Mouse (Mus musculus) lung, embryonic 14.5 days (tissue): Measurements from ENCODE around the gene P2rx7. TPM values are rescaled to one million over a fixed set of nuclear protein-coding genes. Genes with fewer than 3 reads are reported as not detected.
"Not testable (repeated sequence)": the region's sequence is repeated elsewhere in the genome, so short reads cannot be mapped to it uniquely, and the experiment has no call there.

ENCODE experiments used
- ATAC-seq: fragments of 200-750 bp; cut with Nextera tagmentation; 2 replicates; pipeline ENCODE4 v1.8.0; 2017; ENCODE audit warnings: mild to moderate bottlenecking, moderate TSS enrichment, moderate library complexity; ENCODE audit not compliant: insufficient read depth
- DNase-seq: peaks from one replicate; pipeline ENCODE4 v3.0.0-alpha.2; 2015
- H3K27ac ChIP-seq: fragments of 300-500 bp; sonication (generic); 2 replicates; pipeline ENCODE4 v1.5.1; 2014; ENCODE audit warnings: low read depth, mild to moderate bottlenecking, moderate library complexity
- H3K27me3 ChIP-seq: fragments of 300-500 bp; sonication (generic); 2 replicates; pipeline ENCODE4 v1.6.1; 2014; ENCODE audit warnings: low read length, control low read depth; ENCODE audit not compliant: insufficient read depth
- H3K36me3 ChIP-seq: fragments of 300-500 bp; sonication (generic); 2 replicates; pipeline ENCODE4 v1.6.1; 2014; ENCODE audit warnings: control low read depth; ENCODE audit not compliant: insufficient read depth
- H3K4me1 ChIP-seq: fragments of 300-500 bp; sonication (generic); 2 replicates; pipeline ENCODE4 v1.6.1; 2014; ENCODE audit warnings: antibody characterized with exemption, control low read depth; ENCODE audit not compliant: insufficient read depth
- H3K4me2 ChIP-seq: fragments of 300-500 bp; sonication (generic); 2 replicates; pipeline ENCODE4 v1.6.1; 2014; ENCODE audit warnings: mild to moderate bottlenecking
- H3K4me3 ChIP-seq: fragments of 300-500 bp; sonication (generic); 2 replicates; pipeline ENCODE4 v1.5.1; 2014; ENCODE audit warnings: low read depth, low read length
- H3K9ac ChIP-seq: fragments of 300-500 bp; sonication (generic); 2 replicates; pipeline ENCODE4 v1.6.1; 2014
- H3K9me3 ChIP-seq: fragments of 300-500 bp; sonication (generic); 2 replicates; pipeline ENCODE4 v1.6.1; 2016; ENCODE audit warnings: low read depth, low read length, control low read depth
- CTCF ChIP-seq: IDR thresholded peaks from 2 replicates; pipeline ENCODE4 v1.5.1; 2016; ENCODE audit warnings: antibody characterized with exemption, low read depth
- WGBS: fragments of 180-500 bp; shearing (Covaris S2); extraction: QIAGEN DNeasy Blood & Tissue Kit; methylation state at CpG from one replicate; pipeline ENCODE4 v1.1.7; 2014; 5-methylcytosine and 5-hydroxymethylcytosine counted together
- polyA plus RNA-seq: library from polyadenylated mRNA; unstranded; fragments of >200 nt; fragmentation: Nextera tagmentation; extraction: Ambion mirVana; gene quantifications from 2 replicates; pipeline ENCODE4 v1.2.1, GENCODE M21; 2014

Gene P2rx7
- polyA plus RNA-seq, 1 experiment from 2014 or later: 2.7 TPM

- not testable (repeated sequence) for H3K4me1 ChIP-seq, H3K36me3 ChIP-seq, H3K4me2 ChIP-seq, H3K9me3 ChIP-seq, H3K27ac ChIP-seq, H3K27me3 ChIP-seq, H3K4me3 ChIP-seq, H3K9ac ChIP-seq, DNase-seq, ATAC-seq
- 0 out of 2 replicates have a peak, but pooled peaks have one; percentile 6 for TF ChIP-seq CTCF
- 68% methylated on average over 7 of the region's 7 CpGs for WGBS
Observed at GRCm38 (mm10) chr5:122671641-122672040, 27.9 kb downstream of the P2rx7 start.

GRCm38 (mm10) chr5:122672298-122672697, 28.6 kb downstream of the P2rx7 start:
- no peaks in the 10 kb centered on the region for H3K36me3 ChIP-seq
- no peak overlapping the region for H3K9ac ChIP-seq
- no peak overlapping the region for H3K4me3 ChIP-seq
- ATAC-seq (no peak), DNase-seq (no peak)
- H3K27ac ChIP-seq: no peak overlapping the region
- H3K4me1 ChIP-seq: no peaks in the 10 kb centered on the region
- no peak for TF ChIP-seq CTCF
- 88% methylated on average over 5 of the region's 5 CpGs for WGBS
- H3K4me2 ChIP-seq: no peak overlapping the region
- H3K27me3 ChIP-seq: no peaks in the 10 kb centered on the region
- H3K9me3 ChIP-seq: no peaks in the 10 kb centered on the region

- no peak overlapping the region for H3K4me3 ChIP-seq
- H3K4me2 ChIP-seq: no peak overlapping the region
- H3K9ac ChIP-seq: no peak overlapping the region
- H3K9me3 ChIP-seq: no peaks in the 10 kb centered on the region
- ATAC-seq (no peak), DNase-seq (no peak)
- no peak overlapping the region for H3K27ac ChIP-seq
- no peaks in the 10 kb centered on the region for H3K36me3 ChIP-seq
- TF ChIP-seq CTCF: no peak
- 55% methylated on average over 8 of the region's 8 CpGs for WGBS
- H3K4me1 ChIP-seq: no peaks in the 10 kb centered on the region
- no peaks in the 10 kb centered on the region for H3K27me3 ChIP-seq
Observed at GRCm38 (mm10) chr5:122676002-122676401, 32.3 kb downstream of the P2rx7 start.

GRCm38 (mm10) chr5:122677983-122678382, 34.3 kb downstream of the P2rx7 start:
- Histone ChIP-seq H3K4me1 (no peaks in the 10 kb centered on the region), H3K4me3 (no peak overlapping the region), H3K9me3 (no peaks in the 10 kb centered on the region), H3K36me3 (no peaks in the 10 kb centered on the region), H3K27ac (no peak overlapping the region), H3K4me2 (no peak overlapping the region), H3K27me3 (no peaks in the 10 kb centered on the region), H3K9ac (no peak overlapping the region)
- WGBS: 81% methylated on average over 9 of the region's 9 CpGs
- DNase-seq: no peak
- no peak for ATAC-seq
- no peak for TF ChIP-seq CTCF

GRCm38 (mm10) chr5:122679881-122680280, 36.2 kb downstream of the P2rx7 start:
- 85% methylated on average over 8 of the region's 8 CpGs for WGBS
- no peak for TF ChIP-seq CTCF
- Histone ChIP-seq H3K4me2 (no peak overlapping the region), H3K27me3 (no peaks in the 10 kb centered on the region), H3K27ac (no peak overlapping the region), H3K4me1 (no peaks in the 10 kb centered on the region), H3K36me3 (no peaks in the 10 kb centered on the region), H3K4me3 (no peak overlapping the region), H3K9ac (no peak overlapping the region), H3K9me3 (no peaks in the 10 kb centered on the region)
- no peak for DNase-seq
- no peak for ATAC-seq

- ATAC-seq (no peak), DNase-seq (no peak)
- H3K27ac ChIP-seq: no peak overlapping the region
- H3K4me1 ChIP-seq: no peaks in the 10 kb centered on the region
- WGBS: 79% methylated on average over 12 of the region's 12 CpGs
- H3K9me3 ChIP-seq: no peaks in the 10 kb centered on the region
- H3K9ac ChIP-seq: no peak overlapping the region
- no peak overlapping the region for H3K4me3 ChIP-seq
- no peaks in the 10 kb centered on the region for H3K36me3 ChIP-seq
- no peaks in the 10 kb centered on the region for H3K27me3 ChIP-seq
- no peak for TF ChIP-seq CTCF
- no peak overlapping the region for H3K4me2 ChIP-seq
Observed at GRCm38 (mm10) chr5:122681276-122681675, 37.6 kb downstream of the P2rx7 start.

GRCm38 (mm10) chr5:122683926-122684325, 40.2 kb downstream of the P2rx7 start:
- no peak for ATAC-seq
- WGBS: 66% methylated on average over 10 of the region's 10 CpGs
- no peak overlapping the region for H3K27ac ChIP-seq

GRCm38 (mm10) chr5:122687391-122687790, 43.7 kb downstream of the P2rx7 start:
- WGBS: 64% methylated on average over 4 of the region's 4 CpGs
- TF ChIP-seq CTCF: no peak
- no peaks in the 10 kb centered on the region for H3K27me3 ChIP-seq
- H3K27ac ChIP-seq: no peak overlapping the region
- no peaks in the 10 kb centered on the region for H3K36me3 ChIP-seq
- H3K4me1 ChIP-seq: no peaks in the 10 kb centered on the region
- ATAC-seq: no peak
- DNase-seq: peak; percentile 72
- H3K9me3 ChIP-seq: no peaks in the 10 kb centered on the region
- no peak overlapping the region for H3K4me3 ChIP-seq
- H3K4me2 ChIP-seq: no peak overlapping the region
- no peak overlapping the region for H3K9ac ChIP-seq

More at GRCm38 (mm10) chr5:122683926-122684325, 40.2 kb downstream of the P2rx7 start:
- H3K27me3 ChIP-seq: no peaks in the 10 kb centered on the region
- no peaks in the 10 kb centered on the region for H3K4me1 ChIP-seq
- H3K4me2 ChIP-seq: no peak overlapping the region
- no peak for TF ChIP-seq CTCF
- H3K36me3 ChIP-seq: no peaks in the 10 kb centered on the region
- DNase-seq: no peak
- H3K9me3 ChIP-seq: no peaks in the 10 kb centered on the region
- H3K4me3 ChIP-seq: no peak overlapping the region
- H3K9ac ChIP-seq: no peak overlapping the region
